Mouse (Mus musculus): ENCODE measurements at regions not wholly inside any gene's neighbourhood (a gene's known extent, or its start where the extent isn't known, plus 50 kb on each side); places are given as distances from the start of the nearest gene placed in this dataset.

- WGBS = 83% methylated on average over 3 of the region's 3 CpGs
- Histone ChIP-seq H3K4me3 (replicated peaks; ENCODE audit: extremely low read depth, low read depth, low read length) (no peak overlapping the region), H3K4me1 (ENCODE audit: control insufficient read depth, insufficient read depth, low read length) (no peaks in the 10 kb centered on the region)
- DNase-seq = no peak
- TF ChIP-seq CTCF (IDR thresholded peaks at IDR 0.05; ENCODE audit: insufficient read depth, low read length) = no peak
These were observed 230.6 kb downstream of the Cbln4 start for GRCm38 (mm10) chr2:171812701-171813100.

DNA sequence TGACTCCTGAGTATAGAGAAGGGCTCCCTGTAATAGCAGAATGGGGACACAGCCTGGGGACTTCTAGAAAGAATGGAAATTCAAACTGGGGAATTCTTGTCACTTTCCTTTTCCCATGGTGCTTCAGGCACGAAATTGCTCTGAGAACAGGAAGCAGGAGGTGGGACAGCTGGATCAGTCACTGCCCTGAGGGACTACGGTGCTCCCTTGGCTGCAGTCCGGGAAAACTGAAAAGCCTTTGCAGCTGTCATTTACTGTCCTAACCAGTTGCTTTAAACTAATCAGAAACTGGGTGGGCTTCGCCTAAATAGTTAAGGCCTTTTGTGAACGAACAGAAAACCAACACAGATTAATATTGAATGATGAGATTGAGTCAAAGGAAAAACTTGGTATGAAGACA is 237.9 kb downstream of the Cbln4 start:
- Histone ChIP-seq H3K4me1 (ENCODE audit: control insufficient read depth, insufficient read depth, low read length) (no peaks in the 10 kb centered on the region), H3K4me3 (replicated peaks; ENCODE audit: extremely low read depth, low read depth, low read length) (no peak overlapping the region)
- no peak for DNase-seq
- 60% methylated on average over 5 of the region's 5 CpGs for WGBS
- TF ChIP-seq POLR2A (IDR thresholded peaks at IDR 0.05; ENCODE audit: borderline replicate concordance, extremely low read depth, low read depth, low read length) (no peak), CTCF (IDR thresholded peaks at IDR 0.05; ENCODE audit: insufficient read depth, low read length) (no peak)

GRCm38 (mm10) chr2:171800511-171801268 is 242.6 kb downstream of the Cbln4 start:
- no peak for DNase-seq
- Histone ChIP-seq H3K4me1 (ENCODE audit: control insufficient read depth, insufficient read depth, low read length) (no peaks in the 10 kb centered on the region), H3K4me3 (replicated peaks; ENCODE audit: extremely low read depth, low read depth, low read length) (no peak overlapping the region)
- 75% methylated on average over 10 of the region's 10 CpGs for WGBS
- TF ChIP-seq POLR2A (IDR thresholded peaks at IDR 0.05; ENCODE audit: borderline replicate concordance, extremely low read depth, low read depth, low read length) = no peak
- TF ChIP-seq CTCF (IDR thresholded peaks at IDR 0.05; ENCODE audit: insufficient read depth, low read length) = no peak

- no peak overlapping the region for H3K4me3 ChIP-seq (replicated peaks; ENCODE audit: extremely low read depth, low read depth, low read length)
- no peak for TF ChIP-seq POLR2A (IDR thresholded peaks at IDR 0.05; ENCODE audit: borderline replicate concordance, extremely low read depth, low read depth, low read length)
- TF ChIP-seq CTCF (IDR thresholded peaks at IDR 0.05; ENCODE audit: insufficient read depth, low read length) = no peak
These were observed 243.9 kb downstream of the Cbln4 start for GRCm38 (mm10) chr2:171799351-171799750.

GRCm38 (mm10) chr2:171790686-171791085 is 252.6 kb downstream of the Cbln4 start:
- Histone ChIP-seq H3K4me3 (replicated peaks; ENCODE audit: extremely low read depth, low read depth, low read length) (no peak overlapping the region), H3K4me1 (ENCODE audit: control insufficient read depth, insufficient read depth, low read length) (no peaks in the 10 kb centered on the region)
- DNase-seq = no peak
- 55% methylated on average over 9 of the region's 9 CpGs for WGBS
- no peak for TF ChIP-seq POLR2A (IDR thresholded peaks at IDR 0.05; ENCODE audit: borderline replicate concordance, extremely low read depth, low read depth, low read length)
- no peak for TF ChIP-seq CTCF (IDR thresholded peaks at IDR 0.05; ENCODE audit: insufficient read depth, low read length)

More at GRCm38 (mm10) chr2:171799351-171799750, 243.9 kb downstream of the Cbln4 start:
- WGBS = 66% methylated on average over 9 of the region's 9 CpGs
- H3K4me1 ChIP-seq (ENCODE audit: control insufficient read depth, insufficient read depth, low read length) = no peaks in the 10 kb centered on the region
- DNase-seq = no peak

DNA sequence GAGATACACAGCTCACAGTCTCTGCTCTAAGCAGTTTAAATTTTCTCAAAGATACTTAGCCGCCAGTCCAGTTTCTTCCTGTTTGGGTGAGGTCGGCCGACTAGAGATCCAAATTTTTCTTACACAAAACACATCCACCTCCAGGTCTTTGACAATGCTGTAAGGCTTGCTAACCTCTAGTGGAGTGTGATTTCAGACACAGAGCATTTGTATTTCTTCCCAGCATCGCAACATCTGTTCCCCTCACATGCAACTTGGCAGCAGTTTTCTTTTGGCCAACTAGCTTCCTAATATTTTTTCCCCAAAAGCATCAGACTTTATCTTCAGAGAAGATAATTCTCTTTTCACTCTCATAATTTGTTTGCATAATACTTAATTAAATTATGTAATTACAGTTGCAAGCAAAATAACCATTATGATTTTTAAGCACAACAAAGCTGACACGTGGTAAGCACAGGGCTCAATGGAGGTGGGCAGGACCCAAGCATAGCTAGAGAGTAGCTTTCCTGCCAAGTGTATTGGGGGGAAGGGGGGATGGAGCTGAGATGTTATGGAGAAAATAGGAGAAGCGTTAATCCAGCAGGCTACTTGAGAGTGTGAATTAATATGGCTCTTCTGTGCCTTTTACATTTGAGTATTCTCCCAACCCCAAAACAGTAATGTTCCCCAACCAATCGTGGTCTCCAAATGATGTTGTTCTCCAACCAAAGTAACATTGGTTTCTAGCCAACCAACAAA is 276.9 kb downstream of the Cbln4 start:
- DNase-seq = no peak
- TF ChIP-seq POLR2A (IDR thresholded peaks at IDR 0.05; ENCODE audit: borderline replicate concordance, extremely low read depth, low read depth, low read length) = no peak
- no peak for TF ChIP-seq CTCF (IDR thresholded peaks at IDR 0.05; ENCODE audit: insufficient read depth, low read length)
- Histone ChIP-seq H3K4me3 (replicated peaks; ENCODE audit: extremely low read depth, low read depth, low read length) (no peak overlapping the region), H3K4me1 (ENCODE audit: control insufficient read depth, insufficient read depth, low read length) (no peaks in the 10 kb centered on the region)
- WGBS = 60% methylated on average over 7 of the region's 7 CpGs

DNA sequence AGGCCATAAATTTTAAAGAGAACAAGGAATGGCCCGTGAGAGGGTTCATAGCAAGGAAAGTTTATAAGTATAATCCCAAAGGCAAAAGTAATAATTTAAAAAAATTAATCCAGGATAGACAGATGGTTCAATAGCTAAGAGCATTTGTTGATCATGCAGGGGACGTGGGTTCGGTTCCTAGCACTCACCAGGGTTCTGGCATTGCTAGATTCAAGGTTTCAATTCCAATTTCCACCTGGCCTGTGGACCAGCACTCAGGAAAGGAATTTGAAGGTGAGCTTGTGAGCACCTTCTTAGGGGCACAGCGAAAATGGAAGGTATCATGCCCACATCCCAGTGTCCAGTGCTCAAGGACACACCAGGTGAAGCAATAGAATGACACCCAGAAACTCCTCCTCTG is 278.2 kb downstream of the Cbln4 start:
- no peak overlapping the region for H3K4me3 ChIP-seq (replicated peaks; ENCODE audit: extremely low read depth, low read depth, low read length)
- no peak for DNase-seq
- no peak for TF ChIP-seq CTCF (IDR thresholded peaks at IDR 0.05; ENCODE audit: insufficient read depth, low read length)
- TF ChIP-seq POLR2A (IDR thresholded peaks at IDR 0.05; ENCODE audit: borderline replicate concordance, extremely low read depth, low read depth, low read length) = no peak
- no peaks in the 10 kb centered on the region for H3K4me1 ChIP-seq (ENCODE audit: control insufficient read depth, insufficient read depth, low read length)
- WGBS = 85% methylated on average over 4 of the region's 4 CpGs

- TF ChIP-seq POLR2A (IDR thresholded peaks at IDR 0.05; ENCODE audit: borderline replicate concordance, extremely low read depth, low read depth, low read length) (no peak), CTCF (IDR thresholded peaks at IDR 0.05; ENCODE audit: insufficient read depth, low read length) (no peak)
- H3K4me3 ChIP-seq (replicated peaks; ENCODE audit: extremely low read depth, low read depth, low read length) = no peak overlapping the region
- DNase-seq = no peak
- H3K4me1 ChIP-seq (ENCODE audit: control insufficient read depth, insufficient read depth, low read length) = no peaks in the 10 kb centered on the region
- 70% methylated on average over 9 of the region's 9 CpGs for WGBS
These were observed 289.8 kb downstream of the Cbln4 start for GRCm38 (mm10) chr2:171753502-171753901.

DNA sequence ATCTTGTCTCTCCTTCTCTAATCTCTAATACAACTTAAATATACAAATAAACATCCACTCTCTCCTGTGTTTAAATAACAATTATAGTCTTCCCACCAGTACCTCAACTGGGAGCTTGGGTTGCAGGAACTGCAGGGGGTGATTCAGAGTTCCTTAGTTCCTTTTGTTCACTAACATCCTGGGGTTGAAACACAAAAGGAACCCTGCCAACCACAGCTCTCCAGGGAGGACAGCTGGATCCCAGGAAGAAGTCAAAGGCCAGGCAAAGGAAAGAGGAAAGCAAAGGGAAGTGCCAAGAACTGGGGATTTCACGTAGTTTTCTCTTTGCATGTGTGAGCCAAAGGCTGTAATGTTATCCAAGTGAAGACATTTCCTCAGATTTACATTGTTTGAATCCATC is 296.1 kb downstream of the Cbln4 start:
- H3K4me3 ChIP-seq (replicated peaks; ENCODE audit: extremely low read depth, low read depth, low read length) = no peak overlapping the region
- DNase-seq = no peak
- TF ChIP-seq CTCF (IDR thresholded peaks at IDR 0.05; ENCODE audit: insufficient read depth, low read length) = no peak
- TF ChIP-seq POLR2A (IDR thresholded peaks at IDR 0.05; ENCODE audit: borderline replicate concordance, extremely low read depth, low read depth, low read length) = no peak
- WGBS = 38% methylated on average over 1 of the region's 1 CpGs
- peaks cover 8% of the 10 kb centered on the region; the same call in 1 of the 2 replicates for H3K4me1 ChIP-seq (ENCODE audit: control insufficient read depth, insufficient read depth, low read length)

DNA sequence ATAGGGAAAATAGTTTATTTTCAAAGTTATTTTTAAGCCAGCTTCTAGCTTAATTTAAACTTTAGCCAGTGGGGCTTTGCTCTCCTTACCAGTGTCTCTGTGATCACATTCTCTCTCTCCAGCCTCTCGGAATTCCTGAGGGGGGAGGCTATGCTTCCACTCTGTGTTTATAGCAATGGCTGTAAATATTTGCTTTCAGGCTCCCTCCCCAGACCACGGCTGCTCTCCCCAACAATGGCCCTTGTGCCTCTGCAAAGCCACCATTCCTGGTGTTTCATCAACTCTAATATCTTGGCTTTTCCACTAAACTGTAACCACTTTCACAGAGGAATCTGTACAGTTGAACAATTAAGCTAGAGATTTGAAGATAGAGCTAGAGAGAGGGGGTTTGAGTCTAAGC is 300.2 kb downstream of the Cbln4 start:
- Histone ChIP-seq H3K4me3 (replicated peaks; ENCODE audit: extremely low read depth, low read depth, low read length) (no peak overlapping the region), H3K4me1 (ENCODE audit: control insufficient read depth, insufficient read depth, low read length) (peaks cover 8% of the 10 kb centered on the region; the same call in 1 of the 2 replicates)
- no peak for DNase-seq
- 12% methylated on average over 2 of the region's 2 CpGs for WGBS
- TF ChIP-seq CTCF (IDR thresholded peaks at IDR 0.05; ENCODE audit: insufficient read depth, low read length) (no peak), POLR2A (IDR thresholded peaks at IDR 0.05; ENCODE audit: borderline replicate concordance, extremely low read depth, low read depth, low read length) (no peak)

Measured in lung, adult 2 months (tissue).